In the genomic region with DNA sequence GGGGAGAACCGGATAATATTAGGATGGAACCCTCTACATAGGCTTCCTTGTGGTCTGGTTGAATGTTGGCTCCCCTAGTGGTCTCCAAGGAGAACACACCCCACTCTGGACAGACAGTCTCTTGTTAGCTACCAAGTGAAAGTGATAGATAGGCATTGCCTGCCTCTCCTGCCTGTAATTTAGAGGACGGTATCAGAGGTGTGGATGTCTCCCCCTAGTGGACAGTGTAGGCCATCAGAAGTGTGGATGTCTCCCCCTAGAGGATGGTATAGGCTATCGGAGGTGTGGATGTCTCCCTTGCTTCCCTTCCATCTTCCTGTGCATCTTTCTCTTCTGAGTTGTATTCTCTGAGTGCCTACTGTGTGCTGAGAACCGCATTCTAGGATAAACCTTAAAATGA, we compare ENCODE assay signal across 8 mouse cellular contexts. TPM values are rescaled to one million over a fixed set of nuclear protein-coding genes. Genes with fewer than 3 reads are reported as not detected.
DNase-seq lines count a peak whose midpoint lies in the region; ATAC-seq and TF ChIP-seq lines count a peak whose summit lies in the region.

No protein-coding gene starts in this region.

- no peak overlapping the region for H3K9ac ChIP-seq in kidney, embryonic 16.5 days (replicated peaks; ENCODE audit: low read length)
- no peak overlapping the region for H3K9ac ChIP-seq in forebrain, embryonic 14.5 days (ENCODE audit: low read length)

- 18% methylated on average over 4 of the region's 4 CpGs for WGBS in kidney, embryonic 16.5 days
- WGBS in forebrain, embryonic 14.5 days: 25% methylated on average over 4 of the region's 4 CpGs
- WGBS in small intestine, adult 2 months: 20% methylated on average over 4 of the region's 4 CpGs

- H3K4me2 ChIP-seq in kidney, embryonic 16.5 days (replicated peaks; ENCODE audit: low read depth, low read length): no peak overlapping the region
- no peak overlapping the region for H3K4me2 ChIP-seq in forebrain, embryonic 14.5 days (ENCODE audit: low read length)

- ATAC-seq in kidney, embryonic 16.5 days (ENCODE audit: low FRiP score, low TSS enrichment): no peak; the same call in 1 of the 2 replicates
- ATAC-seq in forebrain, embryonic 14.5 days: 0 out of 2 replicates have a peak, but pooled peaks have one; percentile 37
- ATAC-seq in megakaryocyte progenitor cell, adult 5-6 weeks (replicated peaks; ENCODE audit: poor library complexity): peak; percentile 99

- H3K4me1 ChIP-seq in kidney, embryonic 16.5 days (ENCODE audit: insufficient read depth, low read length): no peaks in the 10 kb centered on the region
- no peaks in the 10 kb centered on the region for H3K4me1 ChIP-seq in forebrain, embryonic 14.5 days (ENCODE audit: control insufficient read depth, insufficient read depth, low read length)
- H3K4me1 ChIP-seq in small intestine, adult 2 months (ENCODE audit: control insufficient read depth, insufficient read depth, insufficient read length, low read length): no peaks in the 10 kb centered on the region

- no peaks in the 10 kb centered on the region for H3K36me3 ChIP-seq in kidney, embryonic 16.5 days (ENCODE audit: insufficient read depth, low read length)
- H3K36me3 ChIP-seq in forebrain, embryonic 14.5 days (ENCODE audit: control insufficient read depth, insufficient read depth, low read length): no peaks in the 10 kb centered on the region
- H3K36me3 ChIP-seq in small intestine, adult 2 months (ENCODE audit: control insufficient read depth, insufficient read depth, low read length): no peaks in the 10 kb centered on the region

- DNase-seq in kidney, adult 11 months: peak; percentile 62
- peak; percentile 85 for DNase-seq in c-Kit-positive CD71-positive TER-119-positive erythroid progenitor cells, embryonic 14.5 days (ENCODE audit: low spot score)
- DNase-seq in forebrain, embryonic 14.5 days (ENCODE audit: low spot score): peak; percentile 81
- peak; percentile 82 for DNase-seq in hindlimb bud, embryonic 11.5 days (ENCODE audit: extremely low spot score, low read depth, low spot score)
- DNase-seq in left cerebral cortex, adult 2 months (ENCODE audit: extremely low spot score in 1 of 2, low spot score in 2 of 2): peak; percentile 45 to 60

- no peak overlapping the region for H3K4me3 ChIP-seq in kidney, embryonic 16.5 days (ENCODE audit: low read length)
- H3K4me3 ChIP-seq in forebrain, embryonic 14.5 days (ENCODE audit: low read depth, low read length): no peak overlapping the region
- no peak overlapping the region for H3K4me3 ChIP-seq in left cerebral cortex, adult 2 months
- H3K4me3 ChIP-seq in small intestine, adult 2 months (ENCODE audit: low read depth, low read length): no peak overlapping the region

- no peak overlapping the region for H3K27ac ChIP-seq in kidney, embryonic 16.5 days (ENCODE audit: low read length)
- no peak overlapping the region for H3K27ac ChIP-seq in forebrain, embryonic 14.5 days (ENCODE audit: low read depth, low read length)
- H3K27ac ChIP-seq in left cerebral cortex, adult 2 months: no peak overlapping the region
- H3K27ac ChIP-seq in small intestine, adult 2 months (ENCODE audit: insufficient read depth, low read depth, low read length): no peak overlapping the region

- no peaks in the 10 kb centered on the region for H3K27me3 ChIP-seq in kidney, embryonic 16.5 days (ENCODE audit: insufficient read depth, low read length)
- no peaks in the 10 kb centered on the region for H3K27me3 ChIP-seq in forebrain, embryonic 14.5 days (replicated peaks; ENCODE audit: control insufficient read depth, insufficient read depth, low read length)
- no peaks in the 10 kb centered on the region for H3K27me3 ChIP-seq in small intestine, adult 2 months (ENCODE audit: control insufficient read depth, insufficient read depth, low read length)

- TF ChIP-seq CTCF in left cerebral cortex, adult 2 months (IDR thresholded peaks at IDR 0.05): peak; percentile 97
- TF ChIP-seq CTCF in small intestine, adult 2 months (IDR thresholded peaks at IDR 0.05; ENCODE audit: extremely low read depth, insufficient read length, insufficient replicate concordance, low read depth, low read length): peak; percentile 99; the same call in 1 of the 2 replicates

- intact Hi-C loops in left cerebral cortex, adult 2 months (cut with DNase I): no loop called here

- TF ChIP-seq POLR2A in small intestine, adult 2 months (IDR thresholded peaks at IDR 0.05; ENCODE audit: low read depth, low read length): no peak

- no peaks in the 10 kb centered on the region for H3K9me3 ChIP-seq in kidney, embryonic 16.5 days (ENCODE audit: low read length)
- H3K9me3 ChIP-seq in forebrain, embryonic 14.5 days (replicated peaks; ENCODE audit: control insufficient read depth, low read length): no peaks in the 10 kb centered on the region

RNA-seq across cellular contexts. Expression of a gene that starts 21.7 kb away (rescaled TPM):
- 407 and 438 TPM in 2 replicates for polyA plus RNA-seq in kidney, embryonic 16.5 days (2015; fragmentation: Nextera tagmentation; extraction: Ambion mirVana)
- polyA plus RNA-seq in forebrain, embryonic 14.5 days (2014; fragmentation: Nextera tagmentation; extraction: Ambion mirVana): 182 and 192 TPM in 2 replicates
- 10 to 100 TPM; 82.4 to 88.9 TPM for total RNA-seq in left cerebral cortex, adult 2 months (2021)
- total RNA-seq in megakaryocyte progenitor cell, adult 5-6 weeks (2015): 303 and 328 TPM in 2 replicates
- total RNA-seq in megakaryocyte progenitor cell, adult 5-6 weeks (2017): 225 and 240 TPM in 2 replicates
- polyA plus RNA-seq in small intestine, adult 2 months (2012; rRNA removed): 150 and 244 TPM in 2 replicates

RNA-seq across cellular contexts. Expression of a gene that starts 32.6 kb away (rescaled TPM):
- 2.2 and 2.6 TPM in 2 replicates for polyA plus RNA-seq in kidney, embryonic 16.5 days (2015; fragmentation: Nextera tagmentation; extraction: Ambion mirVana)
- 0.61 and 0.85 TPM in 2 replicates for polyA plus RNA-seq in forebrain, embryonic 14.5 days (2014; fragmentation: Nextera tagmentation; extraction: Ambion mirVana)
- total RNA-seq in left cerebral cortex, adult 2 months (2021): 10 to 100 TPM; 29.4 to 31.0 TPM
- 4.0 and 4.8 TPM in 2 replicates for total RNA-seq in megakaryocyte progenitor cell, adult 5-6 weeks (2015)
- total RNA-seq in megakaryocyte progenitor cell, adult 5-6 weeks (2017): 4.6 and 5.1 TPM in 2 replicates
- 0.11 and 0.19 TPM in 2 replicates for polyA plus RNA-seq in small intestine, adult 2 months (2012; rRNA removed)

RNA-seq across cellular contexts. Expression of a gene that starts 32.6 kb away (rescaled TPM):
- 0.67 and 0.76 TPM in 2 replicates for polyA plus RNA-seq in kidney, embryonic 16.5 days (2015; fragmentation: Nextera tagmentation; extraction: Ambion mirVana)
- polyA plus RNA-seq in forebrain, embryonic 14.5 days (2014; fragmentation: Nextera tagmentation; extraction: Ambion mirVana): 4.0 and 4.6 TPM in 2 replicates
- 10 to 100 TPM; 68.9 to 75.7 TPM for total RNA-seq in left cerebral cortex, adult 2 months (2021)
- 19.4 and 21.1 TPM in 2 replicates for total RNA-seq in megakaryocyte progenitor cell, adult 5-6 weeks (2015)
- 20.9 and 26.0 TPM in 2 replicates for total RNA-seq in megakaryocyte progenitor cell, adult 5-6 weeks (2017)
- 0.41 and 0.79 TPM in 2 replicates for polyA plus RNA-seq in small intestine, adult 2 months (2012; rRNA removed)

RNA-seq across cellular contexts. Expression of a gene that starts 43.3 kb away (rescaled TPM):
- polyA plus RNA-seq in kidney, embryonic 16.5 days (2015; fragmentation: Nextera tagmentation; extraction: Ambion mirVana): 54.4 and 56.0 TPM in 2 replicates
- 42.2 and 47.6 TPM in 2 replicates for polyA plus RNA-seq in forebrain, embryonic 14.5 days (2014; fragmentation: Nextera tagmentation; extraction: Ambion mirVana)
- total RNA-seq in left cerebral cortex, adult 2 months (2021): 100 to 1,000 TPM; 302 to 313 TPM
- 20.1 and 20.4 TPM in 2 replicates for total RNA-seq in megakaryocyte progenitor cell, adult 5-6 weeks (2015)
- total RNA-seq in megakaryocyte progenitor cell, adult 5-6 weeks (2017): 24.7 and 29.6 TPM in 2 replicates
- polyA plus RNA-seq in small intestine, adult 2 months (2012; rRNA removed): 54.9 and 134 TPM in 2 replicates
